Mouse (Mus musculus): ENCODE results near the gene Slc23a4.

- TF ChIP-seq EP300 (IDR thresholded peaks at IDR 0.05; ENCODE audit: low read depth), result no peak
- TF ChIP-seq CTCF (IDR thresholded peaks at IDR 0.05; ENCODE audit: low read depth), result no peak
Measured at GRCm38 (mm10) chr6:35030226-35030625, 42.0 kb upstream of the Slc23a4 start.

All from liver, postnatal 0 days (tissue).